Mouse (Mus musculus): ENCODE results near the gene Asb14.

The Asb14 gene

DNA sequence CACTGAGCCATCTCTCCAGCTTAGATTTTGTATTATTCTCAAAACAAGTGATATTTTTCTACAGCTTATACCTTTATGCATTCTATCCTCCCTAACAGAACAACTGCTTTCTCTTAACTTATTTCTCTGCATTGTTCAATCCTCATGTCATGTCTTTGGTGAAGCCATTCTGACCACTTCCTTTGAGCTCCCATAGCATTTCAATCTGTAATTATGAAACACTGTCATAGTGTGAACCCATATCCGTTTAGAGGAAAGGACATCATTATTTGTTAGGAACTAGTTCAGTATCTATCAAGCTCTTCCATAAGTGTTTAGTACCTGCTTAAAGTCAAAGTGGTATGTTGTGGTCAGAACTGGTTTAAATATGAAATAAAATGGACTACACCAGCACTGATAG, 66.2 kb downstream of the Asb14 start:
- DNase-seq (ENCODE audit: low spot score in 2 of 2): no peak
